Comparison of ENCODE assay signal across 20 mouse cellular contexts in genomic region chr8:72577941-72578340, GRCm38 (mm10). TPM values are rescaled to one million over a fixed set of nuclear protein-coding genes. Genes with fewer than 3 reads are reported as not detected.
A peak's percentile ranks its signal among the peaks of the same experiment; 100 is the strongest.
DNase-seq lines count a peak whose midpoint lies in the region; ATAC-seq and TF ChIP-seq lines count a peak whose summit lies in the region.
"Had no signal": no experiment of that assay in that cellular context is flagged by ENCODE, and none has a peak within 500 bp of the region (broad histone marks: within the 10 kb centered on the region; RNA-seq: fewer than 3 reads in every experiment).

No protein-coding gene starts in this region.

- no peaks in the 10 kb centered on the region for H3K36me3 ChIP-seq in limb, embryonic 14.5 days (ENCODE audit: control insufficient read depth, insufficient read depth, low read length)
- no peaks in the 10 kb centered on the region for H3K36me3 ChIP-seq in limb, embryonic 10.5 days
- peaks cover 20% of the 10 kb centered on the region for H3K36me3 ChIP-seq in heart, embryonic 12.5 days
- H3K36me3 ChIP-seq in kidney, embryonic 16.5 days (ENCODE audit: insufficient read depth, low read length): no peaks in the 10 kb centered on the region

- H3K27me3 ChIP-seq in limb, embryonic 14.5 days (ENCODE audit: control insufficient read depth, insufficient read depth, low read length): no peaks in the 10 kb centered on the region
- H3K27me3 ChIP-seq in limb, embryonic 10.5 days (ENCODE audit: low read depth, poor library complexity, severe bottlenecking): no peaks in the 10 kb centered on the region
- H3K27me3 ChIP-seq in heart, embryonic 12.5 days (replicated peaks): no peaks in the 10 kb centered on the region
- H3K27me3 ChIP-seq in kidney, embryonic 16.5 days (ENCODE audit: insufficient read depth, low read length): no peaks in the 10 kb centered on the region
- H3K27me3 ChIP-seq: CH12.LX; hindbrain, embryonic 13.5 days had no signal

- intact Hi-C loops in gastrocnemius, adult 2 months (cut with DNase I): no loop called here

- no peaks in the 10 kb centered on the region for H3K4me1 ChIP-seq in limb, embryonic 14.5 days (ENCODE audit: control insufficient read depth, insufficient read depth, low read length)
- H3K4me1 ChIP-seq in limb, embryonic 10.5 days: peaks cover under 1% of the 10 kb centered on the region; the same call in 1 of the 2 replicates
- peaks cover 29% of the 10 kb centered on the region for H3K4me1 ChIP-seq in heart, embryonic 12.5 days (replicated peaks)
- peaks cover 8% of the 10 kb centered on the region for H3K4me1 ChIP-seq in kidney, embryonic 16.5 days (ENCODE audit: insufficient read depth, low read length)

- DNase-seq in gastrocnemius, adult 2 months: peak; percentile 70
- DNase-seq in gastrocnemius, adult 8-10 months (ENCODE audit: low spot score in 2 of 2): no peak
- DNase-seq in limb, embryonic 14.5 days (ENCODE audit: low spot score): peak; percentile 26
- DNase-seq in limb, embryonic 10.5 days (ENCODE audit: low spot score): no peak
- DNase-seq in mesoderm, embryonic 11.5 days (ENCODE audit: low read depth, low spot score): peak; percentile 1
- DNase-seq: adrenal gland, postnatal 10 days; cerebellum, adult 11-12 months; cerebellum, postnatal 25 days; kidney, adult 9 months; right cerebral cortex, postnatal 25 days; thymus, postnatal 36 days had no signal

- H3K9me3 ChIP-seq in limb, embryonic 14.5 days (ENCODE audit: control insufficient read depth, low read length): no peaks in the 10 kb centered on the region
- no peaks in the 10 kb centered on the region for H3K9me3 ChIP-seq in limb, embryonic 10.5 days (replicated peaks)
- no peaks in the 10 kb centered on the region for H3K9me3 ChIP-seq in heart, embryonic 12.5 days (replicated peaks)
- no peaks in the 10 kb centered on the region for H3K9me3 ChIP-seq in kidney, embryonic 16.5 days (ENCODE audit: low read length)
- H3K9me3 ChIP-seq: hindbrain, embryonic 13.5 days had no signal

- peak overlapping the region; percentile 99 for H3K27ac ChIP-seq in gastrocnemius, adult 2 months
- H3K27ac ChIP-seq in limb, embryonic 14.5 days (replicated peaks; ENCODE audit: low read depth, low read length): no peak overlapping the region
- H3K27ac ChIP-seq in limb, embryonic 10.5 days: no peak overlapping the region
- H3K27ac ChIP-seq in heart, embryonic 12.5 days (ENCODE audit: poor library complexity, severe bottlenecking): peak overlapping the region; percentile 72
- H3K27ac ChIP-seq in kidney, embryonic 16.5 days (ENCODE audit: low read length): no peak overlapping the region
- H3K27ac ChIP-seq: hindbrain, embryonic 13.5 days; stomach, postnatal 0 days had no signal

- peak; percentile 28; the same call in 1 of the 2 replicates for ATAC-seq in limb, embryonic 14.5 days (ENCODE audit: low FRiP score, low read depth)
- 0 out of 2 replicates have a peak, but pooled peaks have one; percentile 34 for ATAC-seq in heart, embryonic 12.5 days (ENCODE audit: insufficient number of reproducible peaks, low FRiP score)
- no peak for ATAC-seq in megakaryocyte, adult 5-6 weeks (ENCODE audit: poor library complexity, severe bottlenecking)
- ATAC-seq in kidney, embryonic 16.5 days (ENCODE audit: low FRiP score, low TSS enrichment): no peak
- ATAC-seq: forebrain, embryonic 16.5 days had no signal

- peak overlapping the region; percentile 55 for H3K4me3 ChIP-seq in gastrocnemius, adult 2 months
- no peak overlapping the region for H3K4me3 ChIP-seq in limb, embryonic 14.5 days (replicated peaks; ENCODE audit: low read length)
- no peak overlapping the region for H3K4me3 ChIP-seq in limb, embryonic 10.5 days
- H3K4me3 ChIP-seq in heart, embryonic 12.5 days: no peak overlapping the region
- H3K4me3 ChIP-seq in kidney, embryonic 16.5 days (ENCODE audit: low read length): no peak overlapping the region
- H3K4me3 ChIP-seq: hindbrain, embryonic 13.5 days had no signal

- 71% methylated on average over 1 of the region's 1 CpGs for WGBS in limb, embryonic 14.5 days
- WGBS in limb, embryonic 10.5 days: 73% methylated on average over 1 of the region's 1 CpGs
- 41% methylated on average over 1 of the region's 1 CpGs for WGBS in heart, embryonic 12.5 days
- 91% methylated on average over 1 of the region's 1 CpGs for WGBS in kidney, embryonic 16.5 days

- no peak overlapping the region for H3K4me2 ChIP-seq in limb, embryonic 14.5 days (replicated peaks; ENCODE audit: low read depth, low read length, severe bottlenecking)
- H3K4me2 ChIP-seq in heart, embryonic 12.5 days: no peak overlapping the region
- no peak overlapping the region for H3K4me2 ChIP-seq in kidney, embryonic 16.5 days (replicated peaks; ENCODE audit: low read depth, low read length)
- H3K4me2 ChIP-seq: hindbrain, embryonic 13.5 days; liver, embryonic 11.5 days; midbrain, embryonic 11.5 days had no signal

- no peak for TF ChIP-seq CTCF in gastrocnemius, adult 2 months (IDR thresholded peaks at IDR 0.05)

- no peak overlapping the region for H3K9ac ChIP-seq in limb, embryonic 14.5 days (ENCODE audit: low read depth, low read length, severe bottlenecking)
- H3K9ac ChIP-seq in heart, embryonic 12.5 days: peak overlapping the region; percentile 17; the same call in 1 of the 2 replicates
- H3K9ac ChIP-seq in kidney, embryonic 16.5 days (replicated peaks; ENCODE audit: low read length): no peak overlapping the region
- H3K9ac ChIP-seq: hindbrain, embryonic 13.5 days had no signal

- no peak for TF ChIP-seq POLR2A in limb, embryonic 14.5 days (IDR thresholded peaks at IDR 0.05; ENCODE audit: borderline replicate concordance, extremely low read depth, insufficient read depth, insufficient read length)

RNA-seq across cellular contexts. Expression of gene Tmem38a, which starts 6.1 kb away (rescaled TPM):
- 1,000 to 10,000 TPM; 1,184 to 1,285 TPM for total RNA-seq in gastrocnemius, adult 2 months (2021)
- total RNA-seq in gastrocnemius, adult 8-10 months (2022): 1,000 to 10,000 TPM; 1,273 to 1,305 (median 1,290) TPM
- polyA plus RNA-seq in limb, embryonic 14.5 days (2012; rRNA removed): 44.2 and 55.9 TPM in 2 replicates
- polyA plus RNA-seq in limb, embryonic 14.5 days (2014; fragmentation: Nextera tagmentation; extraction: Ambion mirVana): 36.5 and 41.4 TPM in 2 replicates
- polyA plus RNA-seq in limb, embryonic 10.5 days (2016; fragmentation: Nextera tagmentation; extraction: Ambion mirVana): 7.3 and 9.6 TPM in 2 replicates
- 53.2 and 53.8 TPM in 2 replicates for polyA plus RNA-seq in heart, embryonic 12.5 days (2016; fragmentation: Nextera tagmentation; extraction: Ambion mirVana)
- 3.7 and 5.6 TPM in 2 replicates for total RNA-seq in megakaryocyte, adult 5-6 weeks (2015)
- 3.8 and 5.0 TPM in 2 replicates for total RNA-seq in megakaryocyte, adult 5-6 weeks (2017)
- 25.2 and 26.3 TPM in 2 replicates for polyA plus RNA-seq in kidney, embryonic 16.5 days (2015; fragmentation: Nextera tagmentation; extraction: Ambion mirVana)

RNA-seq across cellular contexts. Expression of gene Smim7, which starts 7.1 kb away (rescaled TPM):
- total RNA-seq in gastrocnemius, adult 2 months (2021): 10 to 100 TPM; 64.8 to 65.9 TPM
- total RNA-seq in gastrocnemius, adult 8-10 months (2022): 10 to 100 TPM; 69.1 to 77.1 (median 75.1) TPM
- polyA plus RNA-seq in limb, embryonic 14.5 days (2012; rRNA removed): 67.3 and 75.6 TPM in 2 replicates
- 115 and 118 TPM in 2 replicates for polyA plus RNA-seq in limb, embryonic 14.5 days (2014; fragmentation: Nextera tagmentation; extraction: Ambion mirVana)
- 92.4 and 97.4 TPM in 2 replicates for polyA plus RNA-seq in limb, embryonic 10.5 days (2016; fragmentation: Nextera tagmentation; extraction: Ambion mirVana)
- 109 TPM in 2 replicates for polyA plus RNA-seq in heart, embryonic 12.5 days (2016; fragmentation: Nextera tagmentation; extraction: Ambion mirVana)
- total RNA-seq in megakaryocyte, adult 5-6 weeks (2015): 48.7 and 55.8 TPM in 2 replicates
- 43.2 and 61.5 TPM in 2 replicates for total RNA-seq in megakaryocyte, adult 5-6 weeks (2017)
- 114 and 116 TPM in 2 replicates for polyA plus RNA-seq in kidney, embryonic 16.5 days (2015; fragmentation: Nextera tagmentation; extraction: Ambion mirVana)

RNA-seq across cellular contexts. Expression of gene Med26, which starts 29.9 kb away (rescaled TPM):
- 10 to 100 TPM in 1 of 2 experiments, 1 to 10 TPM in 1; 7.0 to 17.2 TPM for total RNA-seq in gastrocnemius, adult 2 months (2021)
- total RNA-seq in gastrocnemius, adult 8-10 months (2022): 1 to 10 TPM; 6.5 to 8.3 (median 7.7) TPM
- 17.0 and 24.6 TPM in 2 replicates for polyA plus RNA-seq in limb, embryonic 14.5 days (2012; rRNA removed)
- polyA plus RNA-seq in limb, embryonic 14.5 days (2014; fragmentation: Nextera tagmentation; extraction: Ambion mirVana): 16.4 and 18.3 TPM in 2 replicates
- polyA plus RNA-seq in limb, embryonic 10.5 days (2016; fragmentation: Nextera tagmentation; extraction: Ambion mirVana): 21.5 and 22.5 TPM in 2 replicates
- 10.6 and 11.7 TPM in 2 replicates for polyA plus RNA-seq in heart, embryonic 12.5 days (2016; fragmentation: Nextera tagmentation; extraction: Ambion mirVana)
- total RNA-seq in megakaryocyte, adult 5-6 weeks (2015): 6.6 and 6.8 TPM in 2 replicates
- 4.2 and 4.7 TPM in 2 replicates for total RNA-seq in megakaryocyte, adult 5-6 weeks (2017)
- polyA plus RNA-seq in kidney, embryonic 16.5 days (2015; fragmentation: Nextera tagmentation; extraction: Ambion mirVana): 18.7 and 18.9 TPM in 2 replicates

Comparison
In these comparisons a context has a peak if more than half of its experiments do, and no peak if none do; other contexts are left out.
1. DNase-seq: peak in gastrocnemius, adult 2 months (single experiment), limb, embryonic 14.5 days (single experiment) and mesoderm, embryonic 11.5 days (single experiment); none in gastrocnemius, adult 8-10 months (0 of 2) and limb, embryonic 10.5 days (single experiment).
2. H3K27ac ChIP-seq: peak in gastrocnemius, adult 2 months (single experiment) and heart, embryonic 12.5 days (single experiment); none in limb, embryonic 14.5 days (single experiment), limb, embryonic 10.5 days (single experiment) and kidney, embryonic 16.5 days (single experiment).
3. ATAC-seq: peak in limb, embryonic 14.5 days (single experiment) and heart, embryonic 12.5 days (single experiment); none in megakaryocyte, adult 5-6 weeks (single experiment) and kidney, embryonic 16.5 days (single experiment).